In genomic region chr9:35561583-35561982, GRCm38 (mm10) we compare ENCODE assay signal across 30 mouse cellular contexts. TPM values are rescaled to one million over a fixed set of nuclear protein-coding genes. Genes with fewer than 3 reads are reported as not detected.
"Had no signal": no experiment of that assay in that cellular context is flagged by ENCODE, and none has a peak within 500 bp of the region (broad histone marks: within the 10 kb centered on the region; RNA-seq: fewer than 3 reads in every experiment).

No protein-coding gene starts in this region.

- H3K27me3 ChIP-seq: midbrain, embryonic 15.5 days; neural tube, embryonic 12.5 days; neural tube, embryonic 15.5 days had no signal

- H3K27ac ChIP-seq: kidney, embryonic 15.5 days; left cerebral cortex, adult 2 months; limb, embryonic 13.5 days; liver, embryonic 12.5 days; liver, embryonic 15.5 days; lung, embryonic 15.5 days; midbrain, embryonic 10.5 days; midbrain, embryonic 15.5 days; neural tube, embryonic 12.5 days; neural tube, embryonic 15.5 days; stomach, postnatal 0 days had no signal

- DNase-seq: kidney, adult 2 months; kidney, postnatal 10 days; kidney, postnatal 36 days; liver; lung, adult 18-20 months; lung, postnatal 10 days; lung, postnatal 36 days; right cerebral cortex, adult 18-20 months; right cerebral cortex, postnatal 14 days; right cerebral cortex, postnatal 4 days; thymus, adult 18-20 months; thymus, postnatal 36 days had no signal

- H3K4me3 ChIP-seq: kidney, embryonic 15.5 days; left cerebral cortex, adult 2 months; limb, embryonic 13.5 days; liver, embryonic 12.5 days; liver, embryonic 15.5 days; lung, embryonic 15.5 days; megakaryocyte, embryonic 14.5 days; midbrain, embryonic 10.5 days; midbrain, embryonic 15.5 days; neural tube, embryonic 12.5 days; neural tube, embryonic 15.5 days had no signal

RNA-seq across cellular contexts. Expression of gene Ddx25, which starts 3.3 kb away (rescaled TPM):
- polyA plus RNA-seq: urinary bladder, adult 2 months had no signal

RNA-seq across cellular contexts. Expression of gene Gm1113, which starts 43.5 kb away (rescaled TPM):
- total RNA-seq: layer of hippocampus, postnatal 25 days; left cerebral cortex, adult 2 months; left cerebral cortex, postnatal 10 days; left cerebral cortex, postnatal 36 days had no signal
- polyA plus RNA-seq: intestine, embryonic 16.5 days; kidney, adult 2 months; kidney, embryonic 15.5 days; limb, embryonic 13.5 days; liver, embryonic 12.5 days; liver, embryonic 15.5 days; lung, embryonic 15.5 days; midbrain, embryonic 10.5 days; midbrain, embryonic 15.5 days; neural tube, embryonic 12.5 days; neural tube, embryonic 15.5 days; stomach, embryonic 14.5 days; stomach, postnatal 0 days; urinary bladder, adult 2 months had no signal
